Mouse (Mus musculus): Measurements from ENCODE around the gene Col6a4. TPM values are rescaled to one million over a fixed set of nuclear protein-coding genes. Genes with fewer than 3 reads are reported as not detected.

The Col6a4 gene
- polyA plus RNA-seq, 2 experiments = 0.08 TPM; not detected in 1

- TF ChIP-seq EP300 (IDR thresholded peaks at IDR 0.05; ENCODE audit: low read depth) (no peak), CTCF (IDR thresholded peaks at IDR 0.05; ENCODE audit: low read depth) (no peak)
- WGBS (ENCODE audit: insufficient replicate concordance) = 16% methylated on average over 13 of the region's 13 CpGs
- Histone ChIP-seq H3K9me3 (ENCODE audit: control insufficient read depth, low read length) (no peaks in the 10 kb centered on the region), H3K4me1 (replicated peaks; ENCODE audit: control insufficient read depth in 2 of 2, insufficient read depth in 2 of 2, low read length in 1 of 2) (no peaks in the 10 kb centered on the region), H3K9ac (replicated peaks) (no peak within 1 kb of the TSS), H3K4me2 (ENCODE audit: low read depth) (no peak within 1 kb of the TSS), H3K36me3 (replicated peaks; ENCODE audit: control insufficient read depth, insufficient read depth, low read depth) (no peaks in the 10 kb centered on the region), H3K4me3 (ENCODE audit: insufficient read depth in 1 of 2, low read depth in 2 of 2, low read length in 2 of 2) (no peak within 1 kb of the TSS), H3K27ac (no peak within 1 kb of the TSS), H3K27me3 (ENCODE audit: control insufficient read depth, insufficient read depth, low read length) (no peaks in the 10 kb centered on the region)
- ATAC-seq (ENCODE audit: insufficient read depth) (no peak), DNase-seq (ENCODE audit: low read depth in 3 of 3, low spot score in 3 of 3) (no peak)
Measured at GRCm38 (mm10) chr9:105960533-105960932, 136.1 kb downstream of the Col6a4 start, which contains the start of gene Col6a5. Gene Col6a5 (minus strand): TSS chr9:105960643.

GRCm38 (mm10) chr9:105959116-105959515 lies 137.5 kb downstream of the Col6a4 start:
- Histone ChIP-seq H3K4me1 (replicated peaks; ENCODE audit: control insufficient read depth in 2 of 2, insufficient read depth in 2 of 2, low read length in 1 of 2) (no peaks in the 10 kb centered on the region), H3K4me3 (ENCODE audit: insufficient read depth in 1 of 2, low read depth in 2 of 2, low read length in 2 of 2) (no peak overlapping the region), H3K27ac (no peak overlapping the region), H3K4me2 (ENCODE audit: low read depth) (no peak overlapping the region), H3K9ac (replicated peaks) (no peak overlapping the region), H3K9me3 (ENCODE audit: control insufficient read depth, low read length) (no peaks in the 10 kb centered on the region), H3K36me3 (replicated peaks; ENCODE audit: control insufficient read depth, insufficient read depth, low read depth) (no peaks in the 10 kb centered on the region), H3K27me3 (ENCODE audit: control insufficient read depth, insufficient read depth, low read length) (no peaks in the 10 kb centered on the region)
- WGBS (ENCODE audit: insufficient replicate concordance) = 51% methylated on average over 1 of the region's 1 CpGs
- TF ChIP-seq CTCF (IDR thresholded peaks at IDR 0.05; ENCODE audit: low read depth) = no peak
- no peak for TF ChIP-seq EP300 (IDR thresholded peaks at IDR 0.05; ENCODE audit: low read depth)
- no peak for ATAC-seq (ENCODE audit: insufficient read depth)
- DNase-seq (ENCODE audit: low read depth in 3 of 3, low spot score in 3 of 3) = no peak

- no peak overlapping the region for H3K4me3 ChIP-seq (ENCODE audit: insufficient read depth in 1 of 2, low read depth in 2 of 2, low read length in 2 of 2)
- H3K27me3 ChIP-seq (ENCODE audit: control insufficient read depth, insufficient read depth, low read length) = no peaks in the 10 kb centered on the region
- no peak overlapping the region for H3K4me2 ChIP-seq (ENCODE audit: low read depth)
- WGBS (ENCODE audit: insufficient replicate concordance) = 50% methylated on average over 1 of the region's 1 CpGs
- H3K4me1 ChIP-seq (replicated peaks; ENCODE audit: control insufficient read depth in 2 of 2, insufficient read depth in 2 of 2, low read length in 1 of 2) = no peaks in the 10 kb centered on the region
- TF ChIP-seq CTCF (IDR thresholded peaks at IDR 0.05; ENCODE audit: low read depth) (no peak), EP300 (IDR thresholded peaks at IDR 0.05; ENCODE audit: low read depth) (no peak)
- no peak overlapping the region for H3K9ac ChIP-seq (replicated peaks)
- no peaks in the 10 kb centered on the region for H3K9me3 ChIP-seq (ENCODE audit: control insufficient read depth, low read length)
- no peak overlapping the region for H3K27ac ChIP-seq
- DNase-seq (ENCODE audit: low read depth in 3 of 3, low spot score in 3 of 3) (no peak), ATAC-seq (ENCODE audit: insufficient read depth) (no peak)
- no peaks in the 10 kb centered on the region for H3K36me3 ChIP-seq (replicated peaks; ENCODE audit: control insufficient read depth, insufficient read depth, low read depth)
Measured at GRCm38 (mm10) chr9:105949755-105950154, 146.8 kb downstream of the Col6a4 start.

GRCm38 (mm10) chr9:105947577-105947976 lies 149.0 kb downstream of the Col6a4 start:
- TF ChIP-seq EP300 (IDR thresholded peaks at IDR 0.05; ENCODE audit: low read depth) = no peak
- no peak for TF ChIP-seq CTCF (IDR thresholded peaks at IDR 0.05; ENCODE audit: low read depth)
- H3K27ac ChIP-seq = no peak overlapping the region
- no peaks in the 10 kb centered on the region for H3K4me1 ChIP-seq (replicated peaks; ENCODE audit: control insufficient read depth in 2 of 2, insufficient read depth in 2 of 2, low read length in 1 of 2)
- H3K4me3 ChIP-seq (ENCODE audit: insufficient read depth in 1 of 2, low read depth in 2 of 2, low read length in 2 of 2) = no peak overlapping the region
- ATAC-seq (ENCODE audit: insufficient read depth) (no peak), DNase-seq (ENCODE audit: low read depth in 3 of 3, low spot score in 3 of 3) (no peak)
- no peaks in the 10 kb centered on the region for H3K36me3 ChIP-seq (replicated peaks; ENCODE audit: control insufficient read depth, insufficient read depth, low read depth)
- WGBS (ENCODE audit: insufficient replicate concordance) = 45% methylated on average over 3 of the region's 3 CpGs
- no peaks in the 10 kb centered on the region for H3K27me3 ChIP-seq (ENCODE audit: control insufficient read depth, insufficient read depth, low read length)
- no peak overlapping the region for H3K9ac ChIP-seq (replicated peaks)
- no peak overlapping the region for H3K4me2 ChIP-seq (ENCODE audit: low read depth)
- no peaks in the 10 kb centered on the region for H3K9me3 ChIP-seq (ENCODE audit: control insufficient read depth, low read length)

Other genes with a start within 250 kb of the Col6a4 start
- gene Col6a5, start 136.1 kb downstream of the Col6a4 start, polyA plus RNA-seq (2012; rRNA removed) = 0.04 TPM in 1 of 2 replicates, not detected in the other
- gene Col6a5, start 136.1 kb downstream of the Col6a4 start, polyA plus RNA-seq (2014; fragmentation: Nextera tagmentation; extraction: Ambion mirVana) = not detected in 2 replicates
- 13.0 and 15.5 TPM in 2 replicates for gene Glyctk, start 61.4 kb upstream of the Col6a4 start, polyA plus RNA-seq (2012; rRNA removed)
- gene Glyctk, start 61.4 kb upstream of the Col6a4 start, polyA plus RNA-seq (2014; fragmentation: Nextera tagmentation; extraction: Ambion mirVana) = 11.6 and 13.4 TPM in 2 replicates
- 19.9 and 24.5 TPM in 2 replicates for gene Wdr82, start 74.1 kb upstream of the Col6a4 start, polyA plus RNA-seq (2012; rRNA removed)
- 6.5 and 8.1 TPM in 2 replicates for gene Wdr82, start 74.1 kb upstream of the Col6a4 start, polyA plus RNA-seq (2014; fragmentation: Nextera tagmentation; extraction: Ambion mirVana)
- gene Ppm1m, start 103.0 kb upstream of the Col6a4 start, polyA plus RNA-seq (2012; rRNA removed) = 7.2 and 10.0 TPM in 2 replicates
- gene Ppm1m, start 103.0 kb upstream of the Col6a4 start, polyA plus RNA-seq (2014; fragmentation: Nextera tagmentation; extraction: Ambion mirVana) = 5.4 and 5.9 TPM in 2 replicates
- 14.3 and 14.9 TPM in 2 replicates for gene Twf2, start 106.3 kb upstream of the Col6a4 start, polyA plus RNA-seq (2012; rRNA removed)
- gene Twf2, start 106.3 kb upstream of the Col6a4 start, polyA plus RNA-seq (2014; fragmentation: Nextera tagmentation; extraction: Ambion mirVana) = 18.7 and 19.7 TPM in 2 replicates
- gene Tlr9, start 125.8 kb upstream of the Col6a4 start, polyA plus RNA-seq (2012; rRNA removed) = 0.29 and 0.45 TPM in 2 replicates
- gene Tlr9, start 125.8 kb upstream of the Col6a4 start, polyA plus RNA-seq (2014; fragmentation: Nextera tagmentation; extraction: Ambion mirVana) = 0.06 and 0.08 TPM in 2 replicates
- gene Alas1, start 151.9 kb upstream of the Col6a4 start, polyA plus RNA-seq (2012; rRNA removed) = 29.2 and 29.8 TPM in 2 replicates
- gene Alas1, start 151.9 kb upstream of the Col6a4 start, polyA plus RNA-seq (2014; fragmentation: Nextera tagmentation; extraction: Ambion mirVana) = 36.9 and 43.6 TPM in 2 replicates
- gene Poc1a, start 184.3 kb upstream of the Col6a4 start, polyA plus RNA-seq (2012; rRNA removed) = 17.8 and 18.5 TPM in 2 replicates
- 21.4 and 23.7 TPM in 2 replicates for gene Poc1a, start 184.3 kb upstream of the Col6a4 start, polyA plus RNA-seq (2014; fragmentation: Nextera tagmentation; extraction: Ambion mirVana)

Measured in liver, embryonic 14.5 days (tissue).